Mouse (Mus musculus) ES-Bruce4 (cell line): ENCODE measurements around the gene Fut4. TPM values are rescaled to one million over a fixed set of nuclear protein-coding genes. Genes with fewer than 3 reads are reported as not detected.

Source experiments
- H3K27ac ChIP-seq: 2 replicates; pipeline ENCODE4 v1.5.1; 2012; ENCODE audit warnings: low read length, inconsistent platforms; ENCODE audit not compliant: insufficient read depth
- H3K27me3 ChIP-seq: 2 replicates; pipeline ENCODE4 v1.6.1; 2012; ENCODE audit warnings: mild to moderate bottlenecking, low read length, inconsistent platforms; ENCODE audit not compliant: control insufficient read depth, poor library complexity, insufficient read depth, severe bottlenecking
- H3K36me3 ChIP-seq: 2 replicates; pipeline ENCODE4 v1.6.1; 2012; ENCODE audit warnings: inconsistent platforms, mild to moderate bottlenecking, low read length, moderate library complexity; ENCODE audit not compliant: control insufficient read depth, poor library complexity, insufficient read depth, severe bottlenecking
- H3K4me1 ChIP-seq: one replicate; pipeline ENCODE4 v1.8.1; 2011; ENCODE audit warnings: low read length; ENCODE audit not compliant: control insufficient read depth, insufficient read depth
- H3K4me3 ChIP-seq: 2 replicates; pipeline ENCODE4 v1.5.1; 2011; ENCODE audit warnings: low read depth, mild to moderate bottlenecking, low read length
- H3K9ac ChIP-seq: 2 replicates; pipeline ENCODE4 v1.6.1; 2012; ENCODE audit warnings: low read depth, mild to moderate bottlenecking, inconsistent platforms; ENCODE audit not compliant: poor library complexity, severe bottlenecking
- H3K9me3 ChIP-seq: replicated peaks from 2 replicates; pipeline ENCODE4 v1.6.1; 2012; ENCODE audit warnings: mild to moderate bottlenecking, low read length, inconsistent platforms; ENCODE audit not compliant: control insufficient read depth, poor library complexity, insufficient read depth, severe bottlenecking
- CTCF ChIP-seq: IDR thresholded peaks from one replicate; pipeline ENCODE4 v1.8.1; 2011; ENCODE audit warnings: low read depth, low read length
- EP300 ChIP-seq: IDR thresholded peaks from 2 replicates; pipeline ENCODE4 v1.6.1; 2011; ENCODE audit warnings: low read depth, low read length; ENCODE audit not compliant: insufficient read depth
- POLR2A ChIP-seq: IDR thresholded peaks from one replicate; pipeline ENCODE4 v1.8.1; 2011; ENCODE audit warnings: low read length; ENCODE audit not compliant: insufficient read depth
- polyA plus RNA-seq: library from polyadenylated mRNA; stranded (reverse); fragments of >200 nt; gene quantifications from 2 replicates; pipeline ENCODE4 v1.2.4, GENCODE M21; 2011; ENCODE audit warnings: low read depth; ENCODE audit not compliant: missing spikeins, insufficient read depth, insufficient read length

Gene Fut4
- polyA plus RNA-seq, 1 experiment, result 2.1 TPM

DNA sequence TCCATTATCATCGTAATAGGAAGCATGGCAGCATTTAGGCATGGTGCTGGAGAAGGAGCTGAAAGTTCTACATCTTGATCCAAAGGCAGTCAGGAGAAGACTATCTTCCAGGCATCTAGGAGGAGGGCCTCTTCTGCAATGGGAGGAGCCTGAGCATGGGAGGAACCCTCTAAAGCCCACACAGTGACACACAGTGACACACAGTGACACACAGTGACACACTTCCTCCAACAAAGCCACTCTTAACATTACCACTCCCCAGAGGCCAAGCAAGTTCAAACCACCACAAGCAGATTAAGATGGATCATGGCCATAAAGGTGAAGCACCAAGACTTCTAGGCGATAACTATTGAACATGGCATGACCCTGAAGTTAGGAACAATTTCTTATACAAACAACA is 19.9 kb upstream of the Fut4 start:
- Histone ChIP-seq H3K36me3 (no peaks in the 10 kb centered on the region), H3K27me3 (no peaks in the 10 kb centered on the region), H3K4me3 (no peak overlapping the region), H3K9me3 (no peaks in the 10 kb centered on the region), H3K4me1 (no peaks in the 10 kb centered on the region), H3K9ac (no peak overlapping the region), H3K27ac (no peak overlapping the region)
- no peak for TF ChIP-seq POLR2A

DNA sequence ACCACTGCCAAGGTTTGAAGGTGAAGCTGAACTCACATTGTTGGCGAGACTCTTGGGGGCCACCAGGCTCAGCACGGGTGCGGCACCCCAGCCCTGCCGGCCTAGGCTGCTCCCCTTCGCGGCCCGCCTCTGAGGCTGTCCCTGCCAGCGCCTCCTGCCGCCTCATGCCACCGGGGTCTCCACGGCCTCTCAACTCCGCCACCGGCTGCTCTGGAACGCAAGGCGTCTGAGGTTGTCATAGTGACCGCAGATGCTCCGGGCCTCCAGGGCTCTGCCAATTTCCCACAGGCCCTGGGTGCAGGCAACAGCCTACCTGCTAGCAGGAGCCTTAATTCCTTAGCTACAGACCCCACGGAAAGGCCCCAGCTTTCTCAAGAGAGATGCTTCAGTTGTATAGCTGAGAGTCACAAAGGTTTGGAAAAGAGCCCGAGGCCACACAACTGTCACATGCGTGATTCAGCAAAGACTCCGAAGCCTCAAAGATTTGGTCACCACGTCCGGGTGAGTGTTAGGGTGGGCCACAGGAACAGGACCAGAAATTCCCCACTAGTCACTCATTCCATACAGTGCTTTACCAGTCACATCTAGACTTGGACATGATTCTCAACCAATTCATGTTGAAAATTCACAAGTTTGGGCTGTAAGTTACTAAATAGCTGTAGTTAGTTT is 18.7 kb upstream of the Fut4 start, which contains the start of gene 1700012B09Rik:
Gene 1700012B09Rik, minus strand, starts transcription at position 228 of the 669 bp plus-strand sequence.
- H3K27ac ChIP-seq, result no peak within 1 kb of the TSS

DNA sequence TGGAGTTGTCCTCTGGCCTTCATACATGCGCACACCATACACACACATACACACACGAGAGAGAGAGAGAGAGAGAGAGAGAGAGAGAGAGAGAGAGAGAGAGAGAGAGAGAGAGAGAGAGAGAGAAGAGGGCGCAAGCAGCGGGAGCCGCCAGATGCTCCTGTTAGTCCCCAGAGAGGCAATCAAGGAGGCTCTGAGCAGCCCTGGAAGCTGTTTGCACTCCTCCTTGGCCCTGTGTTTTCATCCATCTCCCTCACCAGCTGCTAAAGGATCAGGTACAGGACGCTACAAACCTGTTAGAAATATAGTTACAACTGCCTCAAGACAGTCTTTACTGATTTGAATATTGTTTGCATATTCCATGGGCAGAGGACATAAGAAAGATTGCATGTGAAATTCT is 17.6 kb upstream of the Fut4 start:
- Histone ChIP-seq H3K9me3 (no peaks in the 10 kb centered on the region), H3K9ac (no peak overlapping the region), H3K36me3 (no peaks in the 10 kb centered on the region), H3K4me3 (no peak overlapping the region), H3K27me3 (no peaks in the 10 kb centered on the region), H3K4me1 (no peaks in the 10 kb centered on the region), H3K27ac (no peak overlapping the region)
- TF ChIP-seq EP300 (no peak), CTCF (no peak), POLR2A (no peak)

More for the DNA sequence above, 18.7 kb upstream of the Fut4 start, which contains the start of gene 1700012B09Rik:
- H3K4me3 ChIP-seq, result peak within 1 kb of the TSS; percentile 10; the same call in 1 of the 2 replicates
- no peaks in the 10 kb centered on the region for H3K4me1 ChIP-seq
- TF ChIP-seq CTCF (no peak), POLR2A (no peak), EP300 (no peak)
- H3K27me3 ChIP-seq, result no peaks in the 10 kb centered on the region
- H3K9ac ChIP-seq, result no peak within 1 kb of the TSS
- H3K9me3 ChIP-seq, result no peaks in the 10 kb centered on the region
- no peaks in the 10 kb centered on the region for H3K36me3 ChIP-seq

DNA sequence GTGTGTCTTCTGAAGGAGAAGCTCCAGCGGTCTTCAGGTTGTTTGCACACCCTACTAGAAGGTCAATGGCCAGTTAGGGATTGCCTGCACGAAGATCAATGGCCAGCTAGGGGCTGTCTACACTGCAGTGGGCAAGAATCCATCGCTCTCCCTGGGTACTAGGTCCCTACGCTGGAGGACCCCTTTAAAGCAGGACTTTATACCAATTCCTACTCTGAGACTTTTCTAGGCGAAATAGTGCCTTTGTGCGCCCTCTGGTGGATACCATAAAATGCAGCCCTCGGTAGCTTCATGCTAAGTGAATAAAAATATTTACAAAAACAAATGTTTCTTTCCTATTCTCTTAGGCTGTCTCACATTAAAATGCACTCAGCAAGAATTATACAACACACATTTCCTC is 12.6 kb upstream of the Fut4 start:
- Histone ChIP-seq H3K27ac (no peak overlapping the region), H3K9ac (no peak overlapping the region), H3K36me3 (no peaks in the 10 kb centered on the region), H3K27me3 (no peaks in the 10 kb centered on the region), H3K9me3 (no peaks in the 10 kb centered on the region), H3K4me1 (no peaks in the 10 kb centered on the region), H3K4me3 (no peak overlapping the region)
- TF ChIP-seq CTCF (no peak), EP300 (no peak), POLR2A (no peak)

DNA sequence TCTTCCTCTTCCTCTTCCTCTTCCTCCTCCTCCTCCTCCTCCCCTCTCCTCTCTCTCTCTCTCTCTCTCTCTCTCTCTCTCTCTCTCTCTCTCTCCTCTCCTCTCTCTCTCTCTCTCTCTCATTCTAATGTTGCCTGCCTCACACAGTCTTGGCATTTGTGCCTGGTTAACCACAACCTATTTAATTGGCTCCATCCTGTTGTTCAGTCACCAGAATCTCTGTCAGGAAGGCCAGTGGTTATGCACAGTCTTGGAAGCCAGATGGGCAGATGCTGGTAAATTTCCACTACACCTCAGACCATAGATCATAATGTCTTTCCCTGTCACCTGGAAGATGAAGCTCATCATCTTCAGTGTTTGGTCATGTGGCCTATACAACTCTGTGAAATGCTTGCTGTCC is 7.1 kb upstream of the Fut4 start:
- no peak overlapping the region for H3K4me3 ChIP-seq
- H3K36me3 ChIP-seq, result no peaks in the 10 kb centered on the region
- no peaks in the 10 kb centered on the region for H3K9me3 ChIP-seq
- H3K27me3 ChIP-seq, result no peaks in the 10 kb centered on the region
- no peak overlapping the region for H3K27ac ChIP-seq
- no peaks in the 10 kb centered on the region for H3K4me1 ChIP-seq
- H3K9ac ChIP-seq, result no peak overlapping the region
- no peak for TF ChIP-seq CTCF
- TF ChIP-seq EP300, result no peak
- TF ChIP-seq POLR2A, result no peak

DNA sequence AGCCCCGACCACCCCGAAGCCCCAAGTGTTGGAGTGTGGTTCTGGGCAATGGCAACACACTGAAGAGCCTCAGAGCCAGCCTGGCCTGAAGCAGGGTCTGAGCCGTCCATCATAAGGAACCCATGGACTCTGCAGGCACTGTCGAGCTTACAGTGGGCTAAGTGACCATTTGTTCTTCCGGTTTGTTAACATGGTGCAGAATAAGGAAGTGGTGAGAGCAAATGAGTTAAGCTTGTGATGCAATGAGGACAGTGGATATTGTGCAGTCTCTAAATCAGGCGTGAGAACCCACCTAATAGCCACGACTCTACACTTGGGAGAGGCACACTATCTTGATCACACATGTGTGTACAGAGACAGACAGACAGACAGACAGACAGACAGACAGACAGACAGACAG is 6.4 kb upstream of the Fut4 start:
- H3K4me3 ChIP-seq, result no peak overlapping the region
- no peaks in the 10 kb centered on the region for H3K9me3 ChIP-seq
- no peaks in the 10 kb centered on the region for H3K36me3 ChIP-seq
- no peaks in the 10 kb centered on the region for H3K27me3 ChIP-seq
- H3K9ac ChIP-seq, result no peak overlapping the region
- no peaks in the 10 kb centered on the region for H3K4me1 ChIP-seq
- TF ChIP-seq POLR2A (no peak), EP300 (no peak), CTCF (no peak)
- H3K27ac ChIP-seq, result no peak overlapping the region
